Comparison of ENCODE assay signal across 27 mouse cellular contexts in genomic region chr13:101368170-101368569, GRCm38 (mm10).
"Had no signal": no experiment of that assay in that cellular context is flagged by ENCODE, and none has a peak within 500 bp of the region (broad histone marks: within the 10 kb centered on the region; RNA-seq: fewer than 3 reads in every experiment).

No protein-coding gene starts in this region.

- ATAC-seq: forebrain, embryonic 13.5 days; forebrain, embryonic 14.5 days; forebrain, embryonic 15.5 days; forebrain, embryonic 16.5 days; forebrain, postnatal 0 days had no signal

- H3K9ac ChIP-seq: embryonic facial prominence, embryonic 12.5 days; embryonic facial prominence, embryonic 13.5 days; embryonic facial prominence, embryonic 15.5 days; forebrain, embryonic 12.5 days; forebrain, embryonic 13.5 days; forebrain, embryonic 15.5 days; forebrain, postnatal 0 days had no signal

- H3K36me3 ChIP-seq: embryonic facial prominence, embryonic 10.5 days; embryonic facial prominence, embryonic 12.5 days; embryonic facial prominence, embryonic 13.5 days; embryonic facial prominence, embryonic 15.5 days; forebrain, embryonic 10.5 days; forebrain, embryonic 12.5 days; forebrain, embryonic 15.5 days had no signal

- H3K4me3 ChIP-seq: embryonic facial prominence, embryonic 10.5 days; embryonic facial prominence, embryonic 12.5 days; embryonic facial prominence, embryonic 13.5 days; embryonic facial prominence, embryonic 15.5 days; erythroblast, embryonic 14.5 days; forebrain, embryonic 10.5 days; forebrain, embryonic 12.5 days; forebrain, embryonic 13.5 days; forebrain, embryonic 15.5 days; gastrocnemius, adult 2 months; heart, adult 2 months had no signal

- H3K9me3 ChIP-seq: embryonic facial prominence, embryonic 10.5 days; embryonic facial prominence, embryonic 12.5 days; embryonic facial prominence, embryonic 13.5 days; embryonic facial prominence, embryonic 15.5 days; forebrain, embryonic 10.5 days; forebrain, embryonic 12.5 days; forebrain, embryonic 13.5 days; forebrain, embryonic 15.5 days had no signal

- H3K4me1 ChIP-seq: embryonic facial prominence, embryonic 10.5 days; embryonic facial prominence, embryonic 12.5 days; embryonic facial prominence, embryonic 13.5 days; embryonic facial prominence, embryonic 15.5 days; forebrain, embryonic 10.5 days; forebrain, embryonic 12.5 days; forebrain, embryonic 13.5 days; forebrain, embryonic 15.5 days had no signal

- H3K27ac ChIP-seq: embryonic facial prominence, embryonic 10.5 days; embryonic facial prominence, embryonic 12.5 days; embryonic facial prominence, embryonic 13.5 days; embryonic facial prominence, embryonic 15.5 days; forebrain, embryonic 10.5 days; forebrain, embryonic 12.5 days; forebrain, embryonic 13.5 days; forebrain, embryonic 15.5 days; gastrocnemius, adult 2 months; heart, adult 2 months had no signal

- DNase-seq: cerebellum, adult 9-10 months; cerebellum, adult 9-11 months; cerebellum, postnatal 10 days; cerebellum, postnatal 14 days; cerebellum, postnatal 25 days; cerebellum, postnatal 36 days; embryo, embryonic 11 days; forebrain, postnatal 0 days; gastrocnemius, adult 2 months; gastrocnemius, postnatal 10 days; gastrocnemius, postnatal 14 days; gastrocnemius, postnatal 25 days; gastrocnemius, postnatal 36 days; heart, adult 11 months; heart, adult 18-20 months; heart, adult 2 months had no signal

- H3K27me3 ChIP-seq: embryonic facial prominence, embryonic 12.5 days; embryonic facial prominence, embryonic 13.5 days; embryonic facial prominence, embryonic 15.5 days; forebrain, embryonic 12.5 days; forebrain, embryonic 13.5 days; forebrain, embryonic 15.5 days had no signal
